Mouse (Mus musculus): ENCODE data around the gene Chka.
A peak's percentile ranks its signal among the peaks of the same experiment; 100 is the strongest.

The Chka gene

DNA sequence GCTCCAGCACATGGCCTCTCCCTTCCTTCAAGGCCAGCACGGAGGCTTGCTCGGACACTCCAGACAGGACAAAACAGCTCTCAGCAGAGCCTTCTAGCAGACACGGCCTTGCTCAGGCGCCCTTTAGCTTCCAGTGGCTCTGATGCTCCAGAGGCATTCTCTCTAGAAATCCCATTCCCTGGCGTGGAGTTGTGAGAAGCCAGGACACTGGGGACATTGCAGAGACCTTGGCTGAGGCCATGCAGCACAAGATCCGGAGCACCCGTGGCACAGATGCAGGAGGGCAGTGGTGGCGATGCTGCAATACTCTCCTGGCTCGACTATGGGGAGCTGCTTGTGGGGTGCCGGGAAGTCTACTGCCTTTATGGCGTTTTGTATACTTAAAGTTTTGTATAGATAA, 65.2 kb downstream of the Chka start:
- Histone ChIP-seq H3K36me3 (ENCODE audit: insufficient read depth, low read length) (peaks cover 13% of the 10 kb centered on the region), H3K9me3 (ENCODE audit: low read length) (no peaks in the 10 kb centered on the region), H3K27me3 (ENCODE audit: insufficient read depth, low read length) (no peaks in the 10 kb centered on the region), H3K4me3 (replicated peaks; ENCODE audit: low read length) (no peak overlapping the region), H3K4me1 (replicated peaks; ENCODE audit: low read depth, low read length) (peaks cover 54% of the 10 kb centered on the region)
- TF ChIP-seq NANOG (IDR thresholded peaks at IDR 0.05; ENCODE audit: borderline replicate concordance, low read length): no peak
- TF ChIP-seq CTCF (conservative IDR thresholded peaks at IDR 0.05; ENCODE audit: low read length): no peak
- TF ChIP-seq POU5F1 (IDR thresholded peaks at IDR 0.05; ENCODE audit: borderline replicate concordance, low read length): no peak

DNA sequence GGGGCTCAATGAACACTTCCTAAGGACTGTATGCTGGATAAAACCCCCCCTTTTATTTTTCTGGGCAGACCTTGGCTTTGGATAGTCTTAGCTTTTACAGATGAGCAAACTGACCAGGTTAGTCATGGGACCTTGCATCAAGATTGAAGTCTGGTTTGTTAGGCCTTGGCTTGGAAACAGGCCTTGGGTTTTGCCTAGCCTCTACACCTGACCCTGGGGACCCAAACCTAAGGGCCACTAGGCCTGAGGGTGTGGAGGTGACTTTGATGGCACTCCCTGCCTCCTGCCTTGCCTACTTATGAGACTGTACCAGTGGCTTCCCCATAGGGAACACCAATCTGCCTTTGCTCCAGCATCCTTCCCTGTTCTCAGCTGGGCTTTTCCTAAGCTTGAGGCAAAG, 68.4 kb downstream of the Chka start:
- TF ChIP-seq POU5F1 (IDR thresholded peaks at IDR 0.05; ENCODE audit: borderline replicate concordance, low read length) (no peak), NANOG (IDR thresholded peaks at IDR 0.05; ENCODE audit: borderline replicate concordance, low read length) (no peak), CTCF (conservative IDR thresholded peaks at IDR 0.05; ENCODE audit: low read length) (no peak)
- H3K9me3 ChIP-seq (ENCODE audit: low read length): no peaks in the 10 kb centered on the region
- H3K36me3 ChIP-seq (ENCODE audit: insufficient read depth, low read length): peaks cover 6% of the 10 kb centered on the region; the same call in 1 of the 2 replicates
- no peaks in the 10 kb centered on the region for H3K27me3 ChIP-seq (ENCODE audit: insufficient read depth, low read length)
- peaks cover 70% of the 10 kb centered on the region for H3K4me1 ChIP-seq (replicated peaks; ENCODE audit: low read depth, low read length)
- no peak overlapping the region for H3K4me3 ChIP-seq (replicated peaks; ENCODE audit: low read length)

DNA sequence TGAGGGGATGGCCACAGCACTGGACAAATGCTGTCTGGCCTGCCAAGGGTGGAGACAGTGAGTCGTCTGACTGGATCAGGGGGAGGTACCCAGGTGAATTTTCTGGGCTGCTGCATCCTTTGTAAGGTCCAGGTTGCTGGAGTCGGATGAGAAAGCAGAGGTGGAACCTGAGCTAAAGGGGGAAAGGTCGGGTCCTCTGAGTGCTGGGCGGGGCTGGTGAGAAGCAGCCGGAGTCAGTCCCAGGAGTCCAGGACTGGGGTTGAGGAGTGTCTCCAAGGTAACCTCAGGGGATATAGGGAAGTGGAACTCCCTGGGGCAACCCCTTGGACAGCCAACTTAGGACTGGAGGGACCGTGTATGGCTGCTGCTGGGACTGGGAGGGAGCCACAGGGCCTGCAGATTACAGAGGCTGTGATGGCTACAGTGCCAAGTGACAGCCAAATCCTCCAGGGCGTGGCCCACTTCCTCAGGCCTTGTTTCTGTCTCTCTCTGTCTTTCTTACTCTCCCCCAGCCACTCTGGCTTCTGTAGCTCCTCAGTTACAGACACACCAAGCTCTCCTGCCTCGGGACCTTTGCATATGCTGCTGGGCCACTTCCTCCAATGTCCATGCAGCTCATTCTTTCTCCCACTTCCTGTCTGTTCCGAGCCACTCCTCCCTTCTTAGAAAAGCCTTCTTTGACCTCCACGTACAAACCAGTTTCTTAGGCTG, 71.2 kb downstream of the Chka start:
- Histone ChIP-seq H3K9me3 (ENCODE audit: low read length) (no peaks in the 10 kb centered on the region), H3K4me3 (replicated peaks; ENCODE audit: low read length) (no peak overlapping the region), H3K36me3 (ENCODE audit: insufficient read depth, low read length) (no peaks in the 10 kb centered on the region), H3K27me3 (ENCODE audit: insufficient read depth, low read length) (no peaks in the 10 kb centered on the region), H3K4me1 (replicated peaks; ENCODE audit: low read depth, low read length) (peaks cover 63% of the 10 kb centered on the region)
- no peak for TF ChIP-seq CTCF (conservative IDR thresholded peaks at IDR 0.05; ENCODE audit: low read length)
- no peak for TF ChIP-seq POU5F1 (IDR thresholded peaks at IDR 0.05; ENCODE audit: borderline replicate concordance, low read length)
- TF ChIP-seq NANOG (IDR thresholded peaks at IDR 0.05; ENCODE audit: borderline replicate concordance, low read length): no peak

DNA sequence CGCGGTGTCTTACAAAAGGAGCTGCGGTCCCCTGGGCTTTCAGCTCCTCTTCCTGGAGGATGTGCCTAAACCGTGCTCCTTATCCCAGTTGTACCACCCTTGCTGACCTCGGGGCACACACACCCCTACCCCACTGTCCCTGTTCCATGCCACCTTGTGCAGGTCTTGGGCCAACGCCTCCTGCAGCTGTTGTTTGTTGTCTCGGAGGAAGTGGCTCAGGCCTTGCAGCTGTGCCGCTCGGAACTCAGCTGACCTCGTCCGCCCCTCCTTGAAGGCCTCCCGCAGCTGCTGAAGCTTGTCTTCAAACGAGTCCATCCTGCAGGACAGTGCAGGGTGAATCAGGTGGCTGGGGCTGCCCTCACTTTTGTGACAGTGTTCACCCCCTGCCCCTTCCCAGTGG, 72.0 kb downstream of the Chka start:
- H3K27me3 ChIP-seq (ENCODE audit: insufficient read depth, low read length): no peaks in the 10 kb centered on the region
- peaks cover 56% of the 10 kb centered on the region for H3K4me1 ChIP-seq (replicated peaks; ENCODE audit: low read depth, low read length)
- H3K4me3 ChIP-seq (replicated peaks; ENCODE audit: low read length): peak overlapping the region; percentile 26; the same call in 1 of the 2 replicates
- no peaks in the 10 kb centered on the region for H3K9me3 ChIP-seq (ENCODE audit: low read length)
- no peaks in the 10 kb centered on the region for H3K36me3 ChIP-seq (ENCODE audit: insufficient read depth, low read length)
- no peak for TF ChIP-seq POU5F1 (IDR thresholded peaks at IDR 0.05; ENCODE audit: borderline replicate concordance, low read length)
- TF ChIP-seq CTCF (conservative IDR thresholded peaks at IDR 0.05; ENCODE audit: low read length): no peak
- TF ChIP-seq NANOG (IDR thresholded peaks at IDR 0.05; ENCODE audit: borderline replicate concordance, low read length): no peak

DNA sequence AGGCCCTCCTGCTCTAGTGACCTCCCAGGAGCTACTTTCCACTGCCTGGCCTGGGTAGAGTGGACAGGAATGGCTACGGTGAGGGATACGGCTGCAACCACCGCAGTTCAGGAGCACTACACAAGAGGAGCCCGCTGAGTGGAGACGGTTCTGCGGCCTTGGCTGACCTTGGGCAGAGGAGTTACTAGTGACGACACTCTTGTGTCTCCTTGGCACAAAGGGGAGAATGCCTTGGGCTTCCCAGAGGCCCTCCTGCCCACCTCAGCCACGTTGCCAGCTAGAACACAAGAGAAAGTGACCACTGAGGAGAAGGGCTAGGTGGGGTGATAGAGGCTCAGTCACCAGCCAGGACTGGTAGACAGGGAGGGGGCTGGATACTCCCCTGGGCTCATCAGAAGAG, 72.6 kb downstream of the Chka start:
- no peaks in the 10 kb centered on the region for H3K9me3 ChIP-seq (ENCODE audit: low read length)
- TF ChIP-seq NANOG (IDR thresholded peaks at IDR 0.05; ENCODE audit: borderline replicate concordance, low read length) (no peak), CTCF (conservative IDR thresholded peaks at IDR 0.05; ENCODE audit: low read length) (no peak), POU5F1 (IDR thresholded peaks at IDR 0.05; ENCODE audit: borderline replicate concordance, low read length) (no peak)
- H3K36me3 ChIP-seq (ENCODE audit: insufficient read depth, low read length): no peaks in the 10 kb centered on the region
- peaks cover 57% of the 10 kb centered on the region for H3K4me1 ChIP-seq (replicated peaks; ENCODE audit: low read depth, low read length)
- H3K4me3 ChIP-seq (replicated peaks; ENCODE audit: low read length): peak overlapping the region; percentile 26; the same call in 1 of the 2 replicates
- H3K27me3 ChIP-seq (ENCODE audit: insufficient read depth, low read length): no peaks in the 10 kb centered on the region

DNA sequence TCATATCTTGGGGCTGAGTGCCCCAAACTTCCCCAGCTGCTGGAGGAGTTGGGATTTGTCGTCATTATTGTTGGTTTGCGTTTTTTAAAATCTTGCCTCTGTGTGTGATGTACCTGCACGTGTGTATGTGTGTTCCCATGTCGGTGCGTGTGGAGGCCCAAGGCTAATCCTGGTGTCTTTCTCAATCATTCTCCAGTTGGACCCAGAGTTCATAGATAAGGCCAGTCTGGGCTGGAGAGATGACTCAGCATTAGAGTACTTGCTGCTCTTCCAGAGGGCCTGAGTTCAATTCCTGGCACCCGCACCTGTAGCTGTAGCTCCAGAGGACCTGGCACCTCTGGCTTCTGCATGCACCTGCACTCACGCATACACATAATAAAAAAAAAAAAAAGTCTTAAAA, 73.3 kb downstream of the Chka start:
- no peak overlapping the region for H3K4me3 ChIP-seq (replicated peaks; ENCODE audit: low read length)
- H3K4me1 ChIP-seq (replicated peaks; ENCODE audit: low read depth, low read length): peaks cover 57% of the 10 kb centered on the region
- H3K36me3 ChIP-seq (ENCODE audit: insufficient read depth, low read length): no peaks in the 10 kb centered on the region
- no peaks in the 10 kb centered on the region for H3K27me3 ChIP-seq (ENCODE audit: insufficient read depth, low read length)
- no peaks in the 10 kb centered on the region for H3K9me3 ChIP-seq (ENCODE audit: low read length)
- TF ChIP-seq CTCF (conservative IDR thresholded peaks at IDR 0.05; ENCODE audit: low read length): no peak
- TF ChIP-seq NANOG (IDR thresholded peaks at IDR 0.05; ENCODE audit: borderline replicate concordance, low read length): no peak
- no peak for TF ChIP-seq POU5F1 (IDR thresholded peaks at IDR 0.05; ENCODE audit: borderline replicate concordance, low read length)

DNA sequence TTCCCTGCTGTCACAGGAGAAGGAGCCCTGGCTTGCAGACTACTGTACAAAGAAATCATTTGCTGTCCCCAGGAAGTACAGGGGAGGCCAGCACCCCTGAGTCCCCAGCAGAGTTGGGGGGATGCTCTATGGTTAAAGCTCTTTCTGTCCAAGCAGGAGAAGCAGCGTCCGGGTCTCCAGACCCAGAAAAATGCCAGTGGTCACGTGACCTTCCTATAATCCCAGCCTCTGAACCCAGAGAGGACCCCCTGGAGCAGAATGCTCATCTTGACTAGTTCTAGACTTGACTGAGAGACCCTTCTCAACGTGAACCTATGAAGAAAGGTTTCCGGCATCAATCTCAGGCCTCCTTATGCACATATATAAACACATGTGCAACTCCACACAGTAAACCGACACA, 74.3 kb downstream of the Chka start:
- no peaks in the 10 kb centered on the region for H3K36me3 ChIP-seq (ENCODE audit: insufficient read depth, low read length)
- H3K4me3 ChIP-seq (replicated peaks; ENCODE audit: low read length): no peak overlapping the region
- no peaks in the 10 kb centered on the region for H3K9me3 ChIP-seq (ENCODE audit: low read length)
- 0 out of 2 replicates have a peak, but pooled peaks cover 4% of the 10 kb centered on the region for H3K27me3 ChIP-seq (ENCODE audit: insufficient read depth, low read length)
- TF ChIP-seq CTCF (conservative IDR thresholded peaks at IDR 0.05; ENCODE audit: low read length) (no peak), POU5F1 (IDR thresholded peaks at IDR 0.05; ENCODE audit: borderline replicate concordance, low read length) (no peak), NANOG (IDR thresholded peaks at IDR 0.05; ENCODE audit: borderline replicate concordance, low read length) (no peak)
- H3K4me1 ChIP-seq (replicated peaks; ENCODE audit: low read depth, low read length): peaks cover 57% of the 10 kb centered on the region

DNA sequence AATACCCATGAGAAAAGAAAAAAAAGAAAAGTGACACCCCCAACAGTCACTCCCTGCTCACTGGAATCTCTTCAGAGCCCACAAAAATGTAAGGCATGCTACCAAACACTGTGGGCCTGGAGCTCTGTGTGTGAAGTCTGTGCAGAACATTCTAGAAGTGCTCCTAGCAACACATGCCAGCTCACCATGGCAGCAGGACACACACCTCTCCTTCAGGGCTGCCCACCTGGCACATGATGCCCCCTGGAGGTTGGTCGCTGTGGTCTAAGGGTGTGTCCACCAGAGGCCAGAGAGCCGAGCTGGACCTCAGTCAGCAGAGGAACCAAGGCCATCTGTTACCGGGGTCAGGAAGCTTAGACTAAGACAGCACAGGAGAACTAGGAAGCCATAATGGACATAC, 74.7 kb downstream of the Chka start:
- no peaks in the 10 kb centered on the region for H3K9me3 ChIP-seq (ENCODE audit: low read length)
- H3K36me3 ChIP-seq (ENCODE audit: insufficient read depth, low read length): no peaks in the 10 kb centered on the region
- no peak for TF ChIP-seq POU5F1 (IDR thresholded peaks at IDR 0.05; ENCODE audit: borderline replicate concordance, low read length)
- no peak overlapping the region for H3K4me3 ChIP-seq (replicated peaks; ENCODE audit: low read length)
- H3K4me1 ChIP-seq (replicated peaks; ENCODE audit: low read depth, low read length): peaks cover 60% of the 10 kb centered on the region
- H3K27me3 ChIP-seq (ENCODE audit: insufficient read depth, low read length): 0 out of 2 replicates have a peak, but pooled peaks cover 4% of the 10 kb centered on the region

DNA sequence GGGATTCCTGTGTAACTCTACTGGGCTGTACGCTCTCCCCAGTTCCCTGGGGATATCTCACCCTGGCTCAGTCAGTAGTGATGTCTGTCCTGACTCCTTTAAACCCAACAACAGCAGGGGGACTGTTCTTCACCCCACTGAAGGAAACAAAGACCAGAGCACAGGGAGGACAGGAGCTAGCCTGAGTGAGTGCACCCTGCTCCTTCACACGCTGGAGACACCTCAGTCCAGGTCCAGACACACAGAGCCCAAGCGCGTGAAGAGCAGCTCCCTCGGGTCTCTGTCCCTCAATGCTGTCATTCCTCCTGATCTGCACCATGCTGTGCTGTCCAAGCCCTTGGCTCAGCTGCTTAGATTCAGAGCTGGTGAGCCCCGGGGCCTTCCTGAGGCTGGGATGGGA, 75.1 kb downstream of the Chka start:
- H3K27me3 ChIP-seq (ENCODE audit: insufficient read depth, low read length): 0 out of 2 replicates have a peak, but pooled peaks cover 4% of the 10 kb centered on the region
- H3K9me3 ChIP-seq (ENCODE audit: low read length): no peaks in the 10 kb centered on the region
- H3K4me1 ChIP-seq (replicated peaks; ENCODE audit: low read depth, low read length): peaks cover 60% of the 10 kb centered on the region
- no peak overlapping the region for H3K4me3 ChIP-seq (replicated peaks; ENCODE audit: low read length)
- TF ChIP-seq POU5F1 (IDR thresholded peaks at IDR 0.05; ENCODE audit: borderline replicate concordance, low read length) (no peak), NANOG (IDR thresholded peaks at IDR 0.05; ENCODE audit: borderline replicate concordance, low read length) (no peak), CTCF (conservative IDR thresholded peaks at IDR 0.05; ENCODE audit: low read length) (no peak)
- no peaks in the 10 kb centered on the region for H3K36me3 ChIP-seq (ENCODE audit: insufficient read depth, low read length)

Measured in E14TG2a.4 (cell line).